Mouse (Mus musculus) kidney, embryonic 16.5 days (tissue): Measurements from ENCODE around the gene Gm43517. TPM values are rescaled to one million over a fixed set of nuclear protein-coding genes. Genes with fewer than 3 reads are reported as not detected.
A peak's percentile ranks its signal among the peaks of the same experiment; 100 is the strongest.

Experiments
- ATAC-seq: fragments of 200-750 bp; cut with Nextera tagmentation; 2 replicates; pipeline ENCODE4 v1.8.0; 2017; ENCODE audit warnings: moderate TSS enrichment; ENCODE audit not compliant: low FRiP score, low TSS enrichment
- H3K27ac ChIP-seq: fragments of 300-500 bp; sonication (generic); 2 replicates; pipeline ENCODE4 v1.5.1; 2014; ENCODE audit warnings: low read length
- H3K27me3 ChIP-seq: fragments of 300-500 bp; sonication (generic); 2 replicates; pipeline ENCODE4 v1.6.1; 2014; ENCODE audit warnings: low read length, control low read depth, mixed read lengths; ENCODE audit not compliant: insufficient read depth
- H3K36me3 ChIP-seq: fragments of 300-500 bp; sonication (generic); 2 replicates; pipeline ENCODE4 v1.6.1; 2014; ENCODE audit warnings: low read length, control low read depth, mixed read lengths; ENCODE audit not compliant: insufficient read depth
- H3K4me1 ChIP-seq: fragments of 300-500 bp; sonication (generic); 2 replicates; pipeline ENCODE4 v1.6.1; 2014; ENCODE audit warnings: low read length, control low read depth, mixed read lengths; ENCODE audit not compliant: insufficient read depth
- H3K4me2 ChIP-seq: fragments of 300-500 bp; sonication (generic); replicated peaks from 2 replicates; pipeline ENCODE4 v1.6.1; 2014; ENCODE audit warnings: low read depth, low read length
- H3K4me3 ChIP-seq: fragments of 300-500 bp; sonication (generic); 2 replicates; pipeline ENCODE4 v1.5.1; 2014; ENCODE audit warnings: mild to moderate bottlenecking, low read length
- H3K9ac ChIP-seq: fragments of 300-500 bp; sonication (generic); replicated peaks from 2 replicates; pipeline ENCODE4 v1.6.1; 2014; ENCODE audit warnings: low read length
- H3K9me3 ChIP-seq: fragments of 300-500 bp; sonication (generic); 2 replicates; pipeline ENCODE4 v1.6.1; 2016; ENCODE audit warnings: low read length, control low read depth
- whole genome bisulfite sequencing: fragments of 180-500 bp; shearing (Covaris S2); extraction: QIAGEN DNeasy Blood & Tissue Kit; methylation state at CpG from one replicate; pipeline ENCODE4 v1.1.7; 2014; 5-methylcytosine and 5-hydroxymethylcytosine counted together
- polyA plus RNA-seq: library from polyadenylated mRNA; unstranded; fragments of >200 nt; fragmentation: Nextera tagmentation; extraction: Ambion mirVana; gene quantifications from 2 replicates; pipeline ENCODE4 v1.2.1, GENCODE M21; 2015

Gm43517 gene
- polyA plus RNA-seq, 1 experiment from 2014 or later, result not detected

DNA sequence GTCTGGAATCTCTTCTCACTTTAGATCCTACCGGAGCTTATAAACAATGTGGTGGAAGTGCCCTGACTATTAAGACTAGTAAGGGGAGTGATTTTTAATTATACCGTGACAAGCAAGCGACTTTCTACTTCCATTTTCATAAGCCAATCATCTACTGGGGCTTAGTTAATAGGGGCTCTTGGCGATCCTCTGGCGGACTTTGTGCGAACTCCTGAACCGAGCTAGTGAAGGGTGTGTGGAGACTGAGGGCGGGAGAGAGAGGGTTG is 15.8 kb downstream of the Gm43517 start:
- H3K9ac ChIP-seq, result no peak overlapping the region
- H3K27me3 ChIP-seq, result peaks cover 67% of the 10 kb centered on the region
- H3K36me3 ChIP-seq, result no peaks in the 10 kb centered on the region
- H3K4me1 ChIP-seq, result peaks cover 8% of the 10 kb centered on the region; the same call in 1 of the 2 replicates
- peak; percentile 54; the same call in 1 of the 2 replicates for ATAC-seq
- under 1% methylated on average over 8 of the region's 8 CpGs for WGBS
- H3K9me3 ChIP-seq, result no peaks in the 10 kb centered on the region
- peak overlapping the region; percentile 45 for H3K4me3 ChIP-seq
- H3K4me2 ChIP-seq, result peak overlapping the region; percentile 69
- H3K27ac ChIP-seq, result no peak overlapping the region

DNA sequence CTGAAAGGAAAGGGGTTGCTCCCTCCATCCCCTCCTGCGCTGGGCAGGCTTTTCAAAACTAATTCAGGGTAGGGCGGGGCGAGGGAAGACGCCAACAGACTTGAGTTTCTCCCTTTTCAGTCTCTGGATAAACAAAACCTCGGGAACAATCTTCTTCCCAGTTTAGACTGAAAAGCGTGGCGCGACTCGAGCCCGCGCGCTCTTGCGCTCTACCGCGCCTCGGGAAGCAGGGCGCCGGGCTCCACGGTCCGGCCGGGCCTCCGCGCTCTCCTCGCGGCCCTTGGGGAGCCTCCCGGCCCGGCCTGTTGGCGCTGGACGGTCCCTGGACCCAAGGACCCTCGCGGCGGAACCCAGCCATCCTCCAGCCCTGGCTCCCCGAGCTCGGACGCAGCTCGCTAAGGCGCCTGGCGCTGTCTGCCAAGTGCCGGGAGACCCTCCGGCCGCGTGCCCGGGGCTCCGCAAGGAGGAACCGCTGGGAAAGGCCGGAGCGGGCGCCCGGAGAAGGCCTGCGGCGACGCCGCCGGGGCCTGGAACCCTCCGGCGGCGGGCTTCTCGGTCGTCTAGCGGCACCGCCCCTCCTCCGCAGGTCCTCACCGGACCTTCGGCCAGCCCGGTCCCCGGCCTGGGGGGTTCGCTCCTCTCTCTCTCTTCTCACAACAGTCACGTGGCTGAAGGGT is 16.3 kb downstream of the Gm43517 start:
- H3K27me3 ChIP-seq, result peaks cover 67% of the 10 kb centered on the region
- ATAC-seq, result peak; percentile 73; the same call in 1 of the 2 replicates
- WGBS, result 0% methylated on average over 62 of the region's 68 CpGs
- H3K27ac ChIP-seq, result no peak overlapping the region
- H3K9ac ChIP-seq, result peak overlapping the region; percentile 52
- no peaks in the 10 kb centered on the region for H3K36me3 ChIP-seq
- peak overlapping the region; percentile 45 for H3K4me3 ChIP-seq
- H3K4me1 ChIP-seq, result peaks cover 8% of the 10 kb centered on the region; the same call in 1 of the 2 replicates
- peak overlapping the region; percentile 69 for H3K4me2 ChIP-seq
- no peaks in the 10 kb centered on the region for H3K9me3 ChIP-seq

DNA sequence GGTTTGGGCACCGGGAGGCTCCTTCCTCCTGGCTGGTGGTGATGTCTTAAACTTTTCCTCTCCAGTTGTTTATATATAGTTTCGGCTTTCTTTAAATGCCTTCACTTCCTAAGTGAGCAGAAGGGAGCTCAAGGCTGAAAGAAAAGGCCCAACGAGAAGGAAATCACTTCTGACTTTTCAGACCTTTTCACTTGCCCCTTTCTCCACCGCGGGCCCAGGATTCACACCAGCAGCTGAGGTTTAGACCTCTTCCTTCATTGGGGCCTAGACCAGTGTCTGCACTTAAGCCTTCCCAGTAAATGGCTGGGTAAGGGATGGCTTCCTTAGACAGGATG is 16.8 kb downstream of the Gm43517 start:
- Histone ChIP-seq H3K9ac (peak overlapping the region; percentile 52; the same call in 1 of the 2 replicates), H3K36me3 (no peaks in the 10 kb centered on the region), H3K9me3 (no peaks in the 10 kb centered on the region), H3K27ac (no peak overlapping the region), H3K4me3 (peak overlapping the region; percentile 45), H3K27me3 (peaks cover 66% of the 10 kb centered on the region), H3K4me1 (peaks cover 8% of the 10 kb centered on the region; the same call in 1 of the 2 replicates), H3K4me2 (peak overlapping the region; percentile 69)
- WGBS, result 0% methylated on average over 5 of the region's 5 CpGs
- ATAC-seq, result no peak; the same call in 1 of the 2 replicates

DNA sequence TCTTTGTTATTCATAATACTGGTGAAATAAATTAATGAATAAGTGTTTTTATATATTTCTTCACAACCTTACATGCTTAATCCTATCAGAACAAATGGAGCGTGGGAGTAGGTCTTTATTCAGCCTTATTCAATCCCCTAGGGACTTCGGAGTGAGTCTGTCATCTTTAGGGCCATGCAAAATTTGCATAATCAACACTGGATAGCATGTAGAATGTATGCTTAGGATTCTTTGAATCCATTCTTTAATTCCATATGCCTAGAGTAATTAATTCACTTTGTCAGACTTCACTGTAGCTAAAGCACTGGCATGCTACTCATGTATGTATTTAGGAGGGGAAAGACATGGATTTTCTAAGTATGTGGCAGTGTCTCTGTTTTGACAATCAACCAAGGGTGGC is 24.9 kb downstream of the Gm43517 start:
- no peak for ATAC-seq
- no peak overlapping the region for H3K4me2 ChIP-seq
- no peaks in the 10 kb centered on the region for H3K9me3 ChIP-seq
- H3K36me3 ChIP-seq, result no peaks in the 10 kb centered on the region
- no peak overlapping the region for H3K9ac ChIP-seq
- H3K4me1 ChIP-seq, result no peaks in the 10 kb centered on the region
- H3K4me3 ChIP-seq, result no peak overlapping the region
- H3K27me3 ChIP-seq, result peaks cover 12% of the 10 kb centered on the region
- 86% methylated on average over 2 of the region's 2 CpGs for WGBS
- no peak overlapping the region for H3K27ac ChIP-seq

DNA sequence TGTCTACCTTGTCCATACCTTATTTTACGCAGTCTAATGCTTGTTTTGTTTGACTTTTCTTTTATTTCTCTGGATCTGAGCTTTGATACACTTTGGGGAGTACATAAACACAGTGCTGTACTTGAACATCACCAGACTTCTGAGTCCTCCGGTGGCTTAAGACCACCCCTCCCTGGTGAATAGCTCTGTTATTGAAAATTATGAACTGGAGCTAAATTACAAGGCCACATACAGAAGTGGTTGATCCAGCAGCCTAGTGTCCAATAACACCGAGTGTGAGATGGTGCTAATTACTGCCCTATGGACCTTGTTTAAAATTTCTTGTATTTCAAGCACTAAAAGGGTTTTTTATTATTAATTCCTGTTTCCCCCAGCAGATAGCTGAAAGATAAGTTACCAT is 33.0 kb downstream of the Gm43517 start:
- WGBS, result 70% methylated on average over 3 of the region's 3 CpGs
- Histone ChIP-seq H3K36me3 (no peaks in the 10 kb centered on the region), H3K27ac (no peak overlapping the region), H3K4me2 (no peak overlapping the region), H3K4me3 (no peak overlapping the region), H3K9ac (no peak overlapping the region), H3K27me3 (no peaks in the 10 kb centered on the region), H3K9me3 (no peaks in the 10 kb centered on the region), H3K4me1 (no peaks in the 10 kb centered on the region)
- ATAC-seq, result no peak

Other genes starting within 250 kb of the Gm43517 start
- gene Foxg1, start 2.5 kb upstream of the Gm43517 start, polyA plus RNA-seq, result not detected in 2 replicates